Comparison of ENCODE assay signal across 12 mouse cellular contexts in the genomic region with DNA sequence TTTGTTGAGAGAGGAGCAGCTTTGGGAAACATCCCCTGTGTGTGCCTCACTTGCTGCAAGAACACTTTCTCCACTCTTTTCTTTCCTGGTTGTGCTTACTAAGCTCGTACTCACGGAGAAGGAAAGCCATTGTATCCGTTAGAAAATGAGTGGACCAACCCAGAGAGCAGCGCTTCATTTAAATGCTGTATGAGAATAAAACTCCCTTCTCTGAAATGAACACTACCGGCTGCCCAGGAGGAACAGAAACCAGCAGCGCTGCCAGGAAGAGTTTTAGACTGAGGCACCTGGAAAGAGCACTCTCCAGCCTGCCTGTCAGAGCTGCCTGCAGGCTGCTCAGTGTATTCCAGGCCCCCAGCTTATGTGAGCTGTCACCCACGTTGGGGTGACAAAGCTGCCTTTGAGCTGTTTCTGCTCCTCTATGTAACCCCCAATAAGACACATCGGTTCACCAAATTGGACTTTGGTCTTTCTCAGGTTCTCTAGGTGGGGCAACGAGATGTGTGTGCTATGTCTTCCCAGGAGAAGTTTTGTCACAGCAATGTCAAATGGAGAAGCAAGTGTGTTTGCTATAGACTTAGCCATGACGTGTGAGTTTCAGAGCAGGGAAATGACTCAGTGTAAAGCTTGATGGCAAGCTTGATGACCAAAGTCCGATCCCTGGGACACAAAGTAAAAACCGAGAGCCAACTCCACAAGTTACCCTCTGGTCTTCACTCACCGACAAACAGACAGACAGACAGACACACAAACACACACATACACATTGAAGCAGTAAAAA. TPM values are rescaled to one million over a fixed set of nuclear protein-coding genes. Genes with fewer than 3 reads are reported as not detected.
DNase-seq lines count a peak whose midpoint lies in the region; ATAC-seq lines count a peak whose summit lies in the region.
"Had no signal": no experiment of that assay in that cellular context is flagged by ENCODE, and none has a peak within 500 bp of the region (broad histone marks: within the 10 kb centered on the region; RNA-seq: fewer than 3 reads in every experiment).

No protein-coding gene starts in this region.

- WGBS in heart, embryonic 13.5 days, result 55% methylated on average over 13 of the region's 13 CpGs

- H3K4me3 ChIP-seq in heart, embryonic 13.5 days, result peak overlapping the region; percentile 13; the same call in 1 of the 2 replicates
- H3K4me3 ChIP-seq: midbrain, embryonic 12.5 days had no signal

- peak overlapping the region; percentile 49 for H3K4me2 ChIP-seq in heart, embryonic 13.5 days
- H3K4me2 ChIP-seq: midbrain, embryonic 12.5 days had no signal

- ATAC-seq in heart, embryonic 13.5 days (ENCODE audit: extremely low read depth, insufficient number of reproducible peaks, low FRiP score, low TSS enrichment), result no peak
- 0 out of 2 replicates have a peak, but pooled peaks have one; percentile 47 for ATAC-seq in megakaryocyte-erythroid progenitor cell, adult 5-6 weeks (replicated peaks; ENCODE audit: low FRiP score, low TSS enrichment, poor library complexity, severe bottlenecking)

- H3K27ac ChIP-seq in heart, embryonic 13.5 days (replicated peaks), result no peak overlapping the region
- H3K27ac ChIP-seq: midbrain, embryonic 12.5 days had no signal

- no peak for DNase-seq in heart, adult 9 months (ENCODE audit: low spot score in 2 of 2)
- DNase-seq in 416B (ENCODE audit: low read depth), result peak; percentile 32
- peak; percentile 27 for DNase-seq in ZHBTc4 (ENCODE audit: low read depth, low spot score)
- no peak for DNase-seq in urinary bladder, adult 2 months (ENCODE audit: low spot score)
- no peak for DNase-seq in kidney, postnatal 10 days
- no peak for DNase-seq in embryo, embryonic 9.5 days (ENCODE audit: extremely low spot score)
- DNase-seq: adrenal gland, postnatal 36 days; cerebellum, postnatal 25 days; kidney, postnatal 25 days had no signal

- H3K4me1 ChIP-seq in heart, embryonic 13.5 days, result peaks cover 12% of the 10 kb centered on the region

- no peaks in the 10 kb centered on the region for H3K36me3 ChIP-seq in heart, embryonic 13.5 days
- H3K36me3 ChIP-seq: midbrain, embryonic 12.5 days had no signal

- H3K9ac ChIP-seq in heart, embryonic 13.5 days, result 0 out of 2 replicates have a peak overlapping the region, but pooled peaks have one; percentile 24
- H3K9ac ChIP-seq: midbrain, embryonic 12.5 days had no signal

- H3K9me3 ChIP-seq in heart, embryonic 13.5 days, result no peaks in the 10 kb centered on the region
- H3K9me3 ChIP-seq: midbrain, embryonic 12.5 days had no signal

- no peaks in the 10 kb centered on the region for H3K27me3 ChIP-seq in heart, embryonic 13.5 days (replicated peaks)

RNA-seq across cellular contexts. Expression of a gene that starts 10.3 kb away (rescaled TPM):
- polyA plus RNA-seq in heart, embryonic 13.5 days (2015; fragmentation: Nextera tagmentation; extraction: Ambion mirVana), result 25.1 and 26.7 TPM in 2 replicates
- total RNA-seq in megakaryocyte-erythroid progenitor cell, adult 5-6 weeks (2014; fragmentation: Nextera tagmentation), result 3.5 and 6.9 TPM in 2 replicates
- 8.3 and 17.0 TPM in 2 replicates for total RNA-seq in megakaryocyte-erythroid progenitor cell, adult 5-6 weeks (2017)
- 16.2 and 27.5 TPM in 2 replicates for polyA plus RNA-seq in urinary bladder, adult 2 months (2012; rRNA removed)

Comparison
In these comparisons a context has a peak if more than half of its experiments do, and no peak if none do; other contexts are left out.
1. DNase-seq: peak in 416B (single experiment) and ZHBTc4 (single experiment); none in heart, adult 9 months (0 of 2), urinary bladder, adult 2 months (single experiment), kidney, postnatal 10 days (single experiment) and embryo, embryonic 9.5 days (single experiment).